Mouse (Mus musculus): ENCODE data around the gene Lingo1. TPM values are rescaled to one million over a fixed set of nuclear protein-coding genes. Genes with fewer than 3 reads are reported as not detected.

The Lingo1 gene
- polyA plus RNA-seq (2015; fragmentation: Nextera tagmentation; extraction: Ambion mirVana): 71.8 and 93.4 TPM in 2 replicates

GRCm38 (mm10) chr9:56795721-56796655 lies at the start of gene Lingo1:
Lingo1 (minus strand) TSS chr9:56796468.
- Histone ChIP-seq H3K27ac (replicated peaks) (peak within 1 kb of the TSS; percentile 93), H3K4me2 (peak within 1 kb of the TSS; percentile 85), H3K4me3 (peak within 1 kb of the TSS; percentile 66), H3K9me3 (no peaks in the 10 kb centered on the region), H3K4me1 (replicated peaks) (peaks cover 47% of the 10 kb centered on the region), H3K9ac (peak within 1 kb of the TSS; percentile 80), H3K36me3 (no peaks in the 10 kb centered on the region), H3K27me3 (peaks cover 18% of the 10 kb centered on the region)
- under 1% methylated on average over 78 of the region's 88 CpGs for whole genome bisulfite sequencing
- peak; percentile 80 for ATAC-seq (ENCODE audit: low FRiP score, low read depth)

GRCm38 (mm10) chr9:56844644-56845043 lies 48.4 kb upstream of the Lingo1 start:
- Histone ChIP-seq H3K4me3 (no peak overlapping the region), H3K36me3 (no peaks in the 10 kb centered on the region), H3K27me3 (no peaks in the 10 kb centered on the region), H3K9me3 (no peaks in the 10 kb centered on the region), H3K4me1 (replicated peaks) (peaks cover 37% of the 10 kb centered on the region), H3K27ac (replicated peaks) (peak overlapping the region; percentile 54), H3K9ac (no peak overlapping the region), H3K4me2 (no peak overlapping the region)
- ATAC-seq (ENCODE audit: low FRiP score, low read depth): no peak
- WGBS: 46% methylated on average over 8 of the region's 8 CpGs

- ATAC-seq (ENCODE audit: low FRiP score, low read depth): no peak
- no peak overlapping the region for H3K4me3 ChIP-seq
- no peaks in the 10 kb centered on the region for H3K9me3 ChIP-seq
- H3K27ac ChIP-seq (replicated peaks): peak overlapping the region; percentile 54; the same call in 1 of the 2 replicates
- peaks cover 37% of the 10 kb centered on the region for H3K4me1 ChIP-seq (replicated peaks)
- no peak overlapping the region for H3K4me2 ChIP-seq
- 38% methylated on average over 7 of the region's 7 CpGs for WGBS
- no peak overlapping the region for H3K9ac ChIP-seq
- H3K27me3 ChIP-seq: no peaks in the 10 kb centered on the region
- no peaks in the 10 kb centered on the region for H3K36me3 ChIP-seq
Measured at GRCm38 (mm10) chr9:56843679-56844188, 47.5 kb upstream of the Lingo1 start.

GRCm38 (mm10) chr9:56842303-56842719 lies 46.0 kb upstream of the Lingo1 start:
- H3K4me2 ChIP-seq: no peak overlapping the region
- H3K9me3 ChIP-seq: no peaks in the 10 kb centered on the region
- H3K9ac ChIP-seq: no peak overlapping the region
- no peaks in the 10 kb centered on the region for H3K36me3 ChIP-seq
- peak overlapping the region; percentile 49 for H3K27ac ChIP-seq (replicated peaks)
- H3K27me3 ChIP-seq: no peaks in the 10 kb centered on the region
- no peak overlapping the region for H3K4me3 ChIP-seq
- WGBS: 35% methylated on average over 3 of the region's 3 CpGs
- H3K4me1 ChIP-seq (replicated peaks): peaks cover 37% of the 10 kb centered on the region
- peak; percentile 53 for ATAC-seq (ENCODE audit: low FRiP score, low read depth)

GRCm38 (mm10) chr9:56841864-56842263 lies 45.6 kb upstream of the Lingo1 start:
- Histone ChIP-seq H3K9ac (no peak overlapping the region), H3K27me3 (no peaks in the 10 kb centered on the region), H3K27ac (replicated peaks) (peak overlapping the region; percentile 49), H3K4me3 (no peak overlapping the region), H3K4me1 (replicated peaks) (peaks cover 37% of the 10 kb centered on the region), H3K9me3 (no peaks in the 10 kb centered on the region), H3K4me2 (no peak overlapping the region), H3K36me3 (no peaks in the 10 kb centered on the region)
- no peak for ATAC-seq (ENCODE audit: low FRiP score, low read depth)

- H3K27ac ChIP-seq (replicated peaks): no peak overlapping the region
- no peak overlapping the region for H3K4me3 ChIP-seq
- H3K27me3 ChIP-seq: no peaks in the 10 kb centered on the region
- WGBS: 50% methylated on average over 5 of the region's 5 CpGs
- H3K9ac ChIP-seq: no peak overlapping the region
- peaks cover 37% of the 10 kb centered on the region for H3K4me1 ChIP-seq (replicated peaks)
- H3K36me3 ChIP-seq: no peaks in the 10 kb centered on the region
- ATAC-seq (ENCODE audit: low FRiP score, low read depth): no peak
- no peaks in the 10 kb centered on the region for H3K9me3 ChIP-seq
- H3K4me2 ChIP-seq: no peak overlapping the region
Measured at GRCm38 (mm10) chr9:56840721-56841120, 44.5 kb upstream of the Lingo1 start.

- Histone ChIP-seq H3K27ac (replicated peaks) (no peak overlapping the region), H3K27me3 (no peaks in the 10 kb centered on the region), H3K9me3 (no peaks in the 10 kb centered on the region), H3K4me1 (replicated peaks) (peaks cover 19% of the 10 kb centered on the region), H3K4me2 (no peak overlapping the region), H3K9ac (no peak overlapping the region), H3K4me3 (no peak overlapping the region), H3K36me3 (no peaks in the 10 kb centered on the region)
- ATAC-seq (ENCODE audit: low FRiP score, low read depth): no peak
- 86% methylated on average over 5 of the region's 5 CpGs for WGBS
Measured at GRCm38 (mm10) chr9:56835152-56835551, 38.9 kb upstream of the Lingo1 start.

- Histone ChIP-seq H3K9ac (no peak overlapping the region), H3K27ac (replicated peaks) (no peak overlapping the region), H3K4me1 (replicated peaks) (peaks cover 27% of the 10 kb centered on the region), H3K27me3 (no peaks in the 10 kb centered on the region), H3K36me3 (no peaks in the 10 kb centered on the region), H3K4me2 (no peak overlapping the region), H3K9me3 (no peaks in the 10 kb centered on the region), H3K4me3 (no peak overlapping the region)
- WGBS: 25% methylated on average over 6 of the region's 6 CpGs
- no peak for ATAC-seq (ENCODE audit: low FRiP score, low read depth)
Measured at GRCm38 (mm10) chr9:56832900-56833299, 36.6 kb upstream of the Lingo1 start.

- H3K9ac ChIP-seq: no peak overlapping the region
- H3K4me3 ChIP-seq: no peak overlapping the region
- H3K27ac ChIP-seq (replicated peaks): no peak overlapping the region
- H3K9me3 ChIP-seq: no peaks in the 10 kb centered on the region
- H3K27me3 ChIP-seq: no peaks in the 10 kb centered on the region
- H3K36me3 ChIP-seq: no peaks in the 10 kb centered on the region
- ATAC-seq (ENCODE audit: low FRiP score, low read depth): no peak
- H3K4me1 ChIP-seq (replicated peaks): peaks cover 28% of the 10 kb centered on the region
- 88% methylated on average over 3 of the region's 3 CpGs for WGBS
- H3K4me2 ChIP-seq: no peak overlapping the region
Measured at GRCm38 (mm10) chr9:56831904-56832303, 35.6 kb upstream of the Lingo1 start.

GRCm38 (mm10) chr9:56830162-56830561 lies 33.9 kb upstream of the Lingo1 start:
- Histone ChIP-seq H3K27me3 (no peaks in the 10 kb centered on the region), H3K36me3 (no peaks in the 10 kb centered on the region), H3K4me2 (no peak overlapping the region), H3K4me3 (no peak overlapping the region), H3K9me3 (no peaks in the 10 kb centered on the region), H3K27ac (replicated peaks) (no peak overlapping the region), H3K9ac (no peak overlapping the region), H3K4me1 (replicated peaks) (peaks cover 35% of the 10 kb centered on the region)
- WGBS: 12% methylated on average over 4 of the region's 4 CpGs
- ATAC-seq (ENCODE audit: low FRiP score, low read depth): peak; percentile 37; the same call in 1 of the 2 replicates

GRCm38 (mm10) chr9:56828841-56829240 lies 32.6 kb upstream of the Lingo1 start:
- no peak for ATAC-seq (ENCODE audit: low FRiP score, low read depth)
- Histone ChIP-seq H3K9ac (no peak overlapping the region), H3K36me3 (no peaks in the 10 kb centered on the region), H3K4me1 (replicated peaks) (peaks cover 40% of the 10 kb centered on the region), H3K4me2 (no peak overlapping the region), H3K9me3 (no peaks in the 10 kb centered on the region), H3K4me3 (no peak overlapping the region), H3K27me3 (no peaks in the 10 kb centered on the region), H3K27ac (replicated peaks) (no peak overlapping the region)
- WGBS: 79% methylated on average over 6 of the region's 6 CpGs

GRCm38 (mm10) chr9:56828146-56828545 lies 31.9 kb upstream of the Lingo1 start:
- no peak for ATAC-seq (ENCODE audit: low FRiP score, low read depth)
- peaks cover 33% of the 10 kb centered on the region for H3K4me1 ChIP-seq (replicated peaks)
- no peaks in the 10 kb centered on the region for H3K9me3 ChIP-seq
- 22% methylated on average over 9 of the region's 9 CpGs for WGBS
- H3K4me2 ChIP-seq: no peak overlapping the region
- no peaks in the 10 kb centered on the region for H3K36me3 ChIP-seq
- no peak overlapping the region for H3K4me3 ChIP-seq
- H3K27me3 ChIP-seq: no peaks in the 10 kb centered on the region
- no peak overlapping the region for H3K27ac ChIP-seq (replicated peaks)
- no peak overlapping the region for H3K9ac ChIP-seq
